Mouse (Mus musculus) bone marrow macrophage, adult 2 months (primary cell): ENCODE results near the gene Mymx.

Experiments
- CTCF ChIP-seq: IDR thresholded peaks from 2 replicates; pipeline ENCODE4 v1.5.1; 2012; ENCODE audit warnings: low read depth, mild to moderate bottlenecking, low read length, moderate library complexity
- POLR2A ChIP-seq: IDR thresholded peaks from 2 replicates; pipeline ENCODE4 v1.6.1; 2012; ENCODE audit warnings: mild to moderate bottlenecking, low read depth, low read length, borderline replicate concordance

DNA sequence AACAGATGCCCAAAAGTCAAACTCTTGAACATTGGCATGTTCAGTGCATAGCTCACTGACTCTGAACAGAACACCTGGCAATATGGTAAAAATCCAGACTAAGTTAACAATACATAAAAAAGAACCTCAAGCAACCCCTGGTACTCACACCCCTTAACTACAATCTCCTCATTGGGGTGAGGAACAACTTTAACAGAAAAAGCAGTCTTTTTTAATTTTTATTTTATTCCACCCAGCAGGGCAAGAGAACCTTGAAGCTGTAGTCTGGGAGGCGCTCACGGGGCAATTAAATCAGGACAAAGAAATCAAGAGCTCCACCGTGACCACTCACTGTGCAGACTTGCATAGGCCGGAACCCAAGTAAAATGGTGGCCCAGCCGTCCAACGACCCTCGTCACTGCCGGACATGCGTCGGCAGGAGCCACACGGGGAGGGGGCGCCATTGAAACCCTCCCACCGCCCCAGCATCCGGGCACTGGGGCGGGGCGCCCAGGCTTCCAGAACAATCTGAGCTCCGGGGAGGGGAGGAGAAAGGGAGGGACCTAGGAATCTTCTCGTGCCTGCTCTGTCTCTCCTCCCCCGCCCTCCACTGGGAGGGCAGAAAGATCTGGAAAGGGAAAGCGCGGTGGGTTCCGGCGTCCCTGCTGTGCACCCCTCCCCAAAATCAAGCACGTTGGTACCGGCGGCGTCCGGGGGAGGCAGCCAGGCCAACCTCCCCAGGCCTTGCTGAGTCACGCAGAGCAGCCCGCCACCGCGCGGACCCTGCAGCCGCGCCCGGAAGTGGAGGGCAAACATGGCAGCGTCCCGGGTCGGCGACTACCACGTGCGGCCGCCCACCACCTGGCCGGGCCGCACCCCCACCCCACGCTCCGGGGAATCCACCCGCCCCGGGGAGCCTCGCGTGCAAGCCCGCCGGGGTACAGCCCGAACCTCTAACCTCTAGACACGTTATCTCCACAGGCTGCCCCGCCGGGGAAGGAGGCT, 29.5 kb downstream of the Mymx start:
- TF ChIP-seq POLR2A (no peak), CTCF (no peak)
